Mouse (Mus musculus) MEL (cell line): Measurements from ENCODE around the gene Cebpz.

Experiments used
- CTCF ChIP-seq, 3 experiments: IDR thresholded peaks in 2 of 3; conservative IDR thresholded peaks in 1 of 3; 2 replicates each; pipeline ENCODE4 v1.5.1; 2011 to 2012; ENCODE audit warnings: low read length in 3 of 3, low read depth in 2 of 3, mild to moderate bottlenecking in 2 of 3, improper control_type of control experiment in 1 of 3, inconsistent platforms in 1 of 3, mixed read lengths in 1 of 3, moderate library complexity in 1 of 3; ENCODE audit not compliant: control insufficient read depth in 1 of 3, insufficient read depth in 1 of 3, poor library complexity in 1 of 3, severe bottlenecking in 1 of 3
- EP300 ChIP-seq, 2 experiments: IDR thresholded peaks; 2 replicates each; pipeline ENCODE4 v1.6.1; 2011; ENCODE audit warnings: improper control_type of control experiment in 2 of 2, low read length in 2 of 2, low read depth in 1 of 2, mild to moderate bottlenecking in 1 of 2
- MAFK ChIP-seq: IDR thresholded peaks from 2 replicates; pipeline ENCODE4 v1.6.1; 2011; ENCODE audit warnings: low read depth, mild to moderate bottlenecking, low read length, improper control_type of control experiment, borderline replicate concordance
- MAZ ChIP-seq: IDR thresholded peaks from 2 replicates; pipeline ENCODE4 v1.6.1; 2012; ENCODE audit warnings: low read depth, mild to moderate bottlenecking, inconsistent platforms, low read length, improper control_type of control experiment
- MEF2A ChIP-seq: IDR thresholded peaks from 2 replicates; pipeline ENCODE4 v1.6.1; 2014; ENCODE audit warnings: low read depth, mild to moderate bottlenecking, inconsistent platforms, low read length, improper control_type of control experiment; ENCODE audit not compliant: poor library complexity, insufficient replicate concordance, severe bottlenecking; ENCODE audit errors: extremely low read depth
- POLR2A ChIP-seq, 2 experiments: IDR thresholded peaks; 2 replicates each; pipeline ENCODE4 v1.6.1; 2011 to 2012; ENCODE audit warnings: low read length in 2 of 2, mild to moderate bottlenecking in 2 of 2, control low read depth in 1 of 2, improper control_type of control experiment in 1 of 2, low read depth in 1 of 2, moderate library complexity in 1 of 2; ENCODE audit not compliant: control insufficient read depth in 1 of 2, insufficient read depth in 1 of 2, poor library complexity in 1 of 2
- RCOR1 ChIP-seq: IDR thresholded peaks from 2 replicates; pipeline ENCODE4 v1.6.1; 2012; ENCODE audit warnings: low read depth, mild to moderate bottlenecking, inconsistent platforms, low read length, improper control_type of control experiment
- SIN3A ChIP-seq: IDR thresholded peaks from 2 replicates; pipeline ENCODE4 v1.6.1; 2012; ENCODE audit warnings: low read length, improper control_type of control experiment, inconsistent platforms
- SMC3 ChIP-seq: IDR thresholded peaks from 2 replicates; pipeline ENCODE4 v1.6.1; 2011; ENCODE audit warnings: low read depth, low read length, improper control_type of control experiment
- USF1 ChIP-seq: IDR thresholded peaks from 2 replicates; pipeline ENCODE4 v1.6.1; 2014; ENCODE audit warnings: low read depth, mild to moderate bottlenecking, inconsistent platforms, low read length, improper control_type of control experiment, moderate library complexity
- ZKSCAN1 ChIP-seq: IDR thresholded peaks from 2 replicates; pipeline ENCODE4 v1.6.1; 2012; ENCODE audit warnings: low read depth, mild to moderate bottlenecking, inconsistent platforms, low read length, improper control_type of control experiment, moderate library complexity

DNA sequence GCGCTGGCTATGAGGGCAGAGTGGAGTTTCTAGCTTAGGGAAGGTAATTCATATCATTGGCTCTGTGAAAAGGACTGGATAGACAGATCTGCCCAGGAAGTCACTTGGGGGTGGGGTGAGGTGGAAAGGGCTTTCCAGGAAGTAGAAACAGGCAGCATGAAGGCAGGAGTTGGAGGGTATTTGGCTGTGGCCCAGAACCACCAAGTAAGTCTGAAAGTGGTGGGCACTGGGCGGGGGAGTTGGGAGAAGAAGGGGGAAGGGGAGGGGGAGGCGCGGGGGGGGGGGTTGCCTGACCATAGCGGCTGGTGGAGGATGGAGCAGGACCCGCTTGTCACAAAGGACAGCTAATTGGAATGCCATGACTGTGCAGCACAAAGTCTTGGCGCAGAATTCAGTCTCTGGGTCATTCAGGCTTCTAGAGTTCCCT, 55.0 kb downstream of the Cebpz start:
- no peak for TF ChIP-seq EP300 (IDR thresholded peaks at IDR 0.05; ENCODE audit: low read depth in 1 of 2, low read length in 2 of 2)
- TF ChIP-seq MAFK = no peak
- TF ChIP-seq POLR2A (IDR thresholded peaks at IDR 0.05; ENCODE audit: control insufficient read depth in 1 of 2, insufficient read depth in 1 of 2, low read depth in 1 of 2, low read length in 2 of 2, poor library complexity in 1 of 2) = no peak
- TF ChIP-seq RCOR1 = no peak
- TF ChIP-seq ZKSCAN1 = no peak
- TF ChIP-seq MEF2A = no peak
- TF ChIP-seq USF1 = no peak
- TF ChIP-seq SMC3 = no peak
- no peak for TF ChIP-seq CTCF (IDR thresholded peaks at IDR 0.05 in 2 of 3, conservative IDR thresholded peaks at IDR 0.05 in 1 of 3; ENCODE audit: control insufficient read depth in 1 of 3, insufficient read depth in 1 of 3, low read depth in 2 of 3, low read length in 3 of 3, poor library complexity in 1 of 3, severe bottlenecking in 1 of 3)
- TF ChIP-seq SIN3A = no peak
- TF ChIP-seq MAZ = no peak; the same call in 1 of the 2 replicates
